Mouse (Mus musculus): ENCODE results near the gene Gm10273. TPM values are rescaled to one million over a fixed set of nuclear protein-coding genes. Genes with fewer than 3 reads are reported as not detected.

Gene Gm10273
- polyA plus RNA-seq, 1 experiment: 4.5 TPM

DNA sequence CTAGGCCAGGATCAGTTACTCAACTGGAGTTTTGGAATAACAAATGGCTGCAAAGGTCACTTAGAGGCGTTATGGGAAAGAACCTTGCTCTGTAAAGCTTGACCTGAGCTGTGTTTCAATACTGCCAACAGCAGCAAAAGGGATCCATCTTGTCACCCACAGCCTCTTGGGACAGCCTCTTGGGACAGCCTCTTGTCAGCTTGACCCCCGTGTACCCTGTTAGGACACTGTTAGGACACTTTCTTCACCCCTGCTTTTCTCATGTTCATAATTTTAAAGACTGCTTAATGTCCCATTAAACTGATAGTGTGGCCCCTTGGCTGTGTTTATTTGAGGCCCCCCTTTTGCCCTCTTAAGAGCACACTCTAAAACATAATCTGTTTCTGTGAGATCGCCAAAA, 29.0 kb downstream of the Gm10273 start:
- Histone ChIP-seq H3K36me3 (ENCODE audit: control insufficient read depth, insufficient read depth) (no peaks in the 10 kb centered on the region), H3K79me3 (ENCODE audit: low read depth) (no peaks in the 10 kb centered on the region), H3K4me3 (ENCODE audit: insufficient read depth, poor library complexity, severe bottlenecking) (no peak overlapping the region), H3K27me3 (ENCODE audit: control insufficient read depth, insufficient read depth, insufficient read length) (no peaks in the 10 kb centered on the region), H3K79me2 (ENCODE audit: control insufficient read depth, insufficient read depth) (no peaks in the 10 kb centered on the region), H3ac (ENCODE audit: control insufficient read depth, insufficient read length, low read depth) (no peak overlapping the region)
- TF ChIP-seq USF1 (IDR thresholded peaks at IDR 0.05; ENCODE audit: low read depth): no peak
- TF ChIP-seq FOSL1 (IDR thresholded peaks at IDR 0.05; ENCODE audit: insufficient read depth, low read length, poor library complexity, severe bottlenecking): no peak
- TF ChIP-seq CEBPB (IDR thresholded peaks at IDR 0.05; ENCODE audit: low read depth): no peak
- no peak for TF ChIP-seq MYOD1 (IDR thresholded peaks at IDR 0.05; ENCODE audit: control insufficient read depth, insufficient read length, low read depth)
- no peak for TF ChIP-seq MYOG (IDR thresholded peaks at IDR 0.05; ENCODE audit: control insufficient read depth, extremely low read depth, insufficient read length)
- TF ChIP-seq CTCF (IDR thresholded peaks at IDR 0.05; ENCODE audit: control insufficient read depth, insufficient read depth, insufficient read length): no peak
- no peak for TF ChIP-seq MAX (IDR thresholded peaks at IDR 0.05)

DNA sequence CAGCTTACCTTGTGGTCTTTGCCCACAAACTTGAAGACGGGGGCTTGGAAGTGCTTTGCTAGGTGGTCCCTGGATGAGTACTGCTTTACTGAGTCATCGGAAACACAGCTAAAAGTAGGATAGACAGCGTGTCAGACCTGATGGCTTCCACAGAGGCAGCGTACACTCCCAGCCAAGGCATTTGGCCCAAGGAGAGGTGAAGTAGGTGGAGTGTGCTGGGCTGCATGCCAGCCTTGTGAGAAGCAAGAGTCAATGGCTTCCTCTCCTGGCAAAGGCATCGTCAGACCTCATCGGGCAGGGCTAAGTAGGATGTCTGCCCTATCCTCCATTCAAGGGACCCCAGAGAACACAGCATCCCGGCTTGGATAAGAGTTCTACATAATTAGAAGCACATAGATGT, 29.9 kb downstream of the Gm10273 start:
- TF ChIP-seq FOSL1 (IDR thresholded peaks at IDR 0.05; ENCODE audit: insufficient read depth, low read length, poor library complexity, severe bottlenecking) (no peak), MAX (IDR thresholded peaks at IDR 0.05) (no peak), MYOD1 (IDR thresholded peaks at IDR 0.05; ENCODE audit: control insufficient read depth, insufficient read length, low read depth) (no peak), USF1 (IDR thresholded peaks at IDR 0.05; ENCODE audit: low read depth) (no peak), CEBPB (IDR thresholded peaks at IDR 0.05; ENCODE audit: low read depth) (no peak), CTCF (IDR thresholded peaks at IDR 0.05; ENCODE audit: control insufficient read depth, insufficient read depth, insufficient read length) (no peak), MYOG (IDR thresholded peaks at IDR 0.05; ENCODE audit: control insufficient read depth, extremely low read depth, insufficient read length) (no peak)
- Histone ChIP-seq H3ac (ENCODE audit: control insufficient read depth, insufficient read length, low read depth) (no peak overlapping the region), H3K36me3 (ENCODE audit: control insufficient read depth, insufficient read depth) (no peaks in the 10 kb centered on the region), H3K79me2 (ENCODE audit: control insufficient read depth, insufficient read depth) (no peaks in the 10 kb centered on the region), H3K4me3 (ENCODE audit: insufficient read depth, poor library complexity, severe bottlenecking) (no peak overlapping the region), H3K79me3 (ENCODE audit: low read depth) (no peaks in the 10 kb centered on the region), H3K27me3 (ENCODE audit: control insufficient read depth, insufficient read depth, insufficient read length) (no peaks in the 10 kb centered on the region)

- no peaks in the 10 kb centered on the region for H3K79me3 ChIP-seq (ENCODE audit: low read depth)
- TF ChIP-seq FOSL1 (IDR thresholded peaks at IDR 0.05; ENCODE audit: insufficient read depth, low read length, poor library complexity, severe bottlenecking): no peak
- no peak for TF ChIP-seq CTCF (IDR thresholded peaks at IDR 0.05; ENCODE audit: control insufficient read depth, insufficient read depth, insufficient read length)
- no peak for TF ChIP-seq MYOG (IDR thresholded peaks at IDR 0.05; ENCODE audit: control insufficient read depth, extremely low read depth, insufficient read length)
- no peak for TF ChIP-seq MYOD1 (IDR thresholded peaks at IDR 0.05; ENCODE audit: control insufficient read depth, insufficient read length, low read depth)
- TF ChIP-seq CEBPB (IDR thresholded peaks at IDR 0.05; ENCODE audit: low read depth): no peak
- no peak for TF ChIP-seq USF1 (IDR thresholded peaks at IDR 0.05; ENCODE audit: low read depth)
- no peak for TF ChIP-seq MAX (IDR thresholded peaks at IDR 0.05)
- H3K4me3 ChIP-seq (ENCODE audit: insufficient read depth, poor library complexity, severe bottlenecking): no peak overlapping the region
- no peaks in the 10 kb centered on the region for H3K36me3 ChIP-seq (ENCODE audit: control insufficient read depth, insufficient read depth)
- no peaks in the 10 kb centered on the region for H3K27me3 ChIP-seq (ENCODE audit: control insufficient read depth, insufficient read depth, insufficient read length)
- no peaks in the 10 kb centered on the region for H3K79me2 ChIP-seq (ENCODE audit: control insufficient read depth, insufficient read depth)
- H3ac ChIP-seq (ENCODE audit: control insufficient read depth, insufficient read length, low read depth): no peak overlapping the region
Measured at GRCm38 (mm10) chr10:59426371-59426770, 30.9 kb downstream of the Gm10273 start.

DNA sequence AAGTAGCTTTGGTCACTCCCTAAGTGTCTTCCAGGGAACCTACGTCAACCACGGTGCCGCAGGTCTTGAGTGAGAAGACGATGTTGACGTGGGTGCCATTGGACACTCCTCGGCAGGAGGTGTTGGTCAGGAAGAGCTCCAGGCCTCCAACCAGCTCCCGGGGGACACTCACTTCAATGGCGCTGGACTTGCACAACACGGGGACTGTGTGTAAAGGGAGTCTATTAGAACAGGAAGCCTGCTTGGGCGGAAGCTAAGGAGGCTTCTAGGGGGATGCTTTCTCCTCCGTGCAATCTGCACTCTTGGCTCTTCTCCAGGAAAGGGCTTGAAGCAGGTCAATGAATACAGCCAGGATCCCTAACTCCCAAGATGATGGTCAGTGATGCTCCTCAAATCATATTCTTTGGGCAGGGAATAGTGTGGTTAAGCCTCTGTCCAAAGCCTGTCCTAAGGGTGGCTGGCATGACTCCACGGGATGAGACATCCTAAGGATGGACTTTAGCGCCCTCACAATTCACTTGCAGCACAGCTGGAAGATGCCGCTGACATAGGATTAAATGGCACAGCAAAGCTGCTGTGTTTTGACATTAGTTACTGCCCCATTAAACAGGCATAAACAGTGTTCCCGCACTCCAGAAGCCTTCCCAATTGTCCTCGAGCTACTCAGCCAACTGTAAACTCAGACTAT, 34.2 kb downstream of the Gm10273 start:
- no peak overlapping the region for H3K4me3 ChIP-seq (ENCODE audit: insufficient read depth, poor library complexity, severe bottlenecking)
- H3K27me3 ChIP-seq (ENCODE audit: control insufficient read depth, insufficient read depth, insufficient read length): no peaks in the 10 kb centered on the region
- TF ChIP-seq MAX (IDR thresholded peaks at IDR 0.05): no peak
- TF ChIP-seq MYOD1 (IDR thresholded peaks at IDR 0.05; ENCODE audit: control insufficient read depth, insufficient read length, low read depth): no peak
- no peaks in the 10 kb centered on the region for H3K79me3 ChIP-seq (ENCODE audit: low read depth)
- H3K36me3 ChIP-seq (ENCODE audit: control insufficient read depth, insufficient read depth): no peaks in the 10 kb centered on the region
- H3ac ChIP-seq (ENCODE audit: control insufficient read depth, insufficient read length, low read depth): no peak overlapping the region
- H3K79me2 ChIP-seq (ENCODE audit: control insufficient read depth, insufficient read depth): no peaks in the 10 kb centered on the region

GRCm38 (mm10) chr10:59430701-59431218, 35.3 kb downstream of the Gm10273 start:
- peak; percentile 2 for TF ChIP-seq MYOD1 (IDR thresholded peaks at IDR 0.05; ENCODE audit: control insufficient read depth, insufficient read length, low read depth)
- peak; percentile 64 for TF ChIP-seq CEBPB (IDR thresholded peaks at IDR 0.05; ENCODE audit: low read depth)
- TF ChIP-seq CTCF (IDR thresholded peaks at IDR 0.05; ENCODE audit: control insufficient read depth, insufficient read depth, insufficient read length): no peak
- TF ChIP-seq FOSL1 (IDR thresholded peaks at IDR 0.05; ENCODE audit: insufficient read depth, low read length, poor library complexity, severe bottlenecking): peak; percentile 84
- Histone ChIP-seq H3K27me3 (ENCODE audit: control insufficient read depth, insufficient read depth, insufficient read length) (no peaks in the 10 kb centered on the region), H3K4me3 (ENCODE audit: insufficient read depth, poor library complexity, severe bottlenecking) (no peak overlapping the region), H3K36me3 (ENCODE audit: control insufficient read depth, insufficient read depth) (no peaks in the 10 kb centered on the region), H3K79me3 (ENCODE audit: low read depth) (no peaks in the 10 kb centered on the region), H3K79me2 (ENCODE audit: control insufficient read depth, insufficient read depth) (no peaks in the 10 kb centered on the region), H3ac (ENCODE audit: control insufficient read depth, insufficient read length, low read depth) (no peak overlapping the region)

- Histone ChIP-seq H3K36me3 (ENCODE audit: control insufficient read depth, insufficient read depth) (no peaks in the 10 kb centered on the region), H3K27me3 (ENCODE audit: control insufficient read depth, insufficient read depth, insufficient read length) (no peaks in the 10 kb centered on the region), H3ac (ENCODE audit: control insufficient read depth, insufficient read length, low read depth) (no peak overlapping the region), H3K79me2 (ENCODE audit: control insufficient read depth, insufficient read depth) (no peaks in the 10 kb centered on the region), H3K79me3 (ENCODE audit: low read depth) (no peaks in the 10 kb centered on the region), H3K4me3 (ENCODE audit: insufficient read depth, poor library complexity, severe bottlenecking) (no peak overlapping the region)
- no peak for TF ChIP-seq USF1 (IDR thresholded peaks at IDR 0.05; ENCODE audit: low read depth)
- no peak for TF ChIP-seq CTCF (IDR thresholded peaks at IDR 0.05; ENCODE audit: control insufficient read depth, insufficient read depth, insufficient read length)
- no peak for TF ChIP-seq MYOD1 (IDR thresholded peaks at IDR 0.05; ENCODE audit: control insufficient read depth, insufficient read length, low read depth)
- no peak for TF ChIP-seq FOSL1 (IDR thresholded peaks at IDR 0.05; ENCODE audit: insufficient read depth, low read length, poor library complexity, severe bottlenecking)
- TF ChIP-seq MYOG (IDR thresholded peaks at IDR 0.05; ENCODE audit: control insufficient read depth, extremely low read depth, insufficient read length): no peak
- TF ChIP-seq CEBPB (IDR thresholded peaks at IDR 0.05; ENCODE audit: low read depth): no peak
Measured at GRCm38 (mm10) chr10:59435746-59436145, 40.3 kb downstream of the Gm10273 start.

All from C2C12 (cell line).